Mouse (Mus musculus): ENCODE results near the gene Pxdc1. TPM values are rescaled to one million over a fixed set of nuclear protein-coding genes. Genes with fewer than 3 reads are reported as not detected.

Gene Pxdc1
- total RNA-seq, 1 experiment from 2014 or later = 8.8 TPM

GRCm38 (mm10) chr13:34651474-34651991 lies 1.8 kb downstream of the Pxdc1 start:
- peak; percentile 35 for DNase-seq

- DNase-seq = peak; percentile 57
Measured at GRCm38 (mm10) chr13:34650953-34651352, 2.3 kb downstream of the Pxdc1 start.

DNA sequence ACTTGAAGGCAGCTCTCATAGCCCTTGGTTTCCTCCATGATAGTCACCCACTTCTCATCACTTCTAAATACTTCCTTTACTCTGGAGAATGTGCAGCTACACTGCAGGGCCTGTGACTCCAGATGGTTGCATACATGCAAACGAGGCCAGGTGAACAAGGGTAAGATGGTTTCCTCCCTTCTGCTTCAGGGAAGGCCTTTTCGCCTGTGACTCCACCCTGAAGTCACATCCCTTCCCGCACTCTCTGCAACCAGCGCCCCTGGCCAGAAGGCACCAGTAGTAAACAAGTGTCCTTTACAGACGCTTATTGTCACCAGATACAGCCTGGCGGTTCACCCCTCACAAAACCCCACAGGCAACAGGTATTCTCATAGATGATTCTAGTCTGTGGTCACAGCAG lies 2.9 kb downstream of the Pxdc1 start:
- no peak for DNase-seq

GRCm38 (mm10) chr13:34647751-34648150 lies 5.5 kb downstream of the Pxdc1 start:
- DNase-seq = no peak

- DNase-seq = no peak
Measured at GRCm38 (mm10) chr13:34647221-34647620, 6.1 kb downstream of the Pxdc1 start.

DNA sequence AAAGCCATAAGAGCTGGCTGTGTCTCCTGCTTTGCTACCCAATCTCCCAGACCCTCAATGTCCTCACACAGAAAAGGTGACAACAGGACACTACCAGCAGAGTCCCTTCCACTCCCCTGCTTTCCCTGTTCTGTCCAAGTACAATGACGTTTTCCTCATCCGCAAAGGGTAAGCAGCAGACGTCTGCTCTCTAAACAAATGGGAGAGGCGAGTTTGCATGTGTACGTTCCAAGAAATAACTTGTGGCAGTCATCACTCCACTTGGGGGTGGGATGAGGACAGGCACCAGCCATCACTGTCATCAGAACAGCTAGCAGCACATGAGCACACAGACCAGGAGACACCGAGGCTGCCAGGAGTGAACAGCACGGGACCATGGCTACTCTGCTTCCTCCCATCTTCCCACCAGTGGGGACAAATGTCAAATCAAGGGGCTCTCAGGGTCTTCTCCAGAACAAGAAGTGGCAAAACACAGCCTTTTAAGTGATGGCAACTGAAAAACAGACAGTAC lies 7.0 kb downstream of the Pxdc1 start:
- no peak for DNase-seq

GRCm38 (mm10) chr13:34645519-34645918 lies 7.8 kb downstream of the Pxdc1 start:
- no peak for DNase-seq

DNA sequence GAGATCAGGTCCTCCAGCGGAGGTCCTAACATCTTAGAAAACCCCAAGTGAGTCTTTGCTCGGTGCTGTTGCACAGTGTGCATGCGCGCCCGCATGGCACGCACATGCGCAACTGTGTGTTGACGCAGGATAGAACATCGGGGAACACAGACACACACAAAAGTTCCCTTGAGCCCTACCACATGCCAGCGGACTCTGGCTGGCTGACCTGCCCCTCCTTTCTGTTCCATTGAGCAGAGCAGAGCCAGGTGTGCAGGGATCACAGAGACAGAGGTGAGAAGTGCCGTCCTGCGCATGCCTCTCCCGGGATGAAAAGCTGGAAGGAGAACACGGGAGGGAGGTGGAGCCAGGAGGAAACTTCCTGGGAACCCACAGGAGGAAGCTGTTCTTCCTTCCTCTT lies 8.9 kb downstream of the Pxdc1 start:
- no peak for DNase-seq

DNA sequence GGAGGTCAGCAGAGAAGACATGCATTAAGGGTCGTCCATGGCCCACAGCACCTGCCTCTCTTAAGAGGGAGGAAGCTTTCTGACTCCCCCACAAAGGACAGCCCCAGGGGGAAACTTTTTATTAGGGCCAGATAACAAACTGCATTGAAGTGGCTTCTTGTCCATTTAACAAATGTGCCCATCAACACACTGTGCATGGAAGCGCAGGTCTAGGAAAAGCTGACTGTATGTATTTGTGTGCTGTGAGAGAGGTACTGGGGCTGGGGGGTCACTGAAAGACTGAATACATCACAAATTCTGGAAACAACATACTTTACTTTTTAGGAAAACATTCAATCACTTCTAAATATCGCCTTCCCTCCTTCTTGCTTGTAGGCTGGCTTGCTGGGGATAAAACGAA lies 9.4 kb downstream of the Pxdc1 start:
- DNase-seq = no peak

GRCm38 (mm10) chr13:34642941-34643875 lies 10.1 kb downstream of the Pxdc1 start:
- DNase-seq = peak; percentile 76

GRCm38 (mm10) chr13:34641066-34641465 lies 12.2 kb downstream of the Pxdc1 start:
- no peak for DNase-seq

DNA sequence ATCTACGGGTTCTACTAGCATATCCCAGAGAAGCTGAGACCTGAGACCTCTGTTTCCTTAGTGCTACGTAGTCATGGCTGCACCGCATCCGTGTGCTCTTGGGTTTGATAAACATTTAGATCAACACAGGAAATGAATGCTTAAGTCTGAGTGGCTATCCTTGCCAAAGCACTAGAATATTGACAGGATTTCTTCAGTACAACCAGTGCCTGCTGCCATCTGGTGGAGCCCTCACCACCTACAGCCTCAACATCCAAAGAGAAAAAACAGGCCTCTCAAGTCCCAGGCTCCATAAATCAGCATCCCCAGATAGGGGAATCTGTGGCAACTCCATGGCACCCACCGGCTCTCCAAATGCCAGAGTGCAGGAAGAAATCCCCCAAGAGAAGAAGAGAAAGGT lies 17.3 kb downstream of the Pxdc1 start:
- DNase-seq = peak; percentile 74

GRCm38 (mm10) chr13:34630319-34630718 lies 23.0 kb downstream of the Pxdc1 start:
- DNase-seq = no peak

DNA sequence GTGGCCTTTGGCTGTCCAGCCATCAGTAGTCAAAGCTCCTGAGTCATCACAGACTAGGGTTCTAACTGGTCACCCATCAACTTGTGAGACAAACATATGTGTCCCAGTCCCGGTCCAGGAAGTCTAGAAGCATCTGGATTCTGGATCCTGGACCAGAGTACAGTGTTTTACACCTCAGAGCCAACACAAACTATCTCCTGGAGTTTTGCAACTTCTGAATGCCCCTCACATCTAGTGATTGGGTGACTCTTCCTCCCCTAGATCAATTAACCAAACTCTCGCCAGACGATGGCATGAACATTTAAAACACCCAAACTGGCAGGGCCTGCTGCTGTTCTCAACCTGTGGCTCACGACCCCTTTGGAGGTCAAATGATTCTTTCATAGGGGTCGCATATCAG lies 23.5 kb downstream of the Pxdc1 start:
- DNase-seq = no peak

- DNase-seq = no peak
Measured at GRCm38 (mm10) chr13:34627446-34627845, 25.8 kb downstream of the Pxdc1 start.

- DNase-seq = no peak
Measured at GRCm38 (mm10) chr13:34624414-34624813, 28.9 kb downstream of the Pxdc1 start.

GRCm38 (mm10) chr13:34612402-34612801 lies 40.9 kb downstream of the Pxdc1 start:
- no peak for DNase-seq

GRCm38 (mm10) chr13:34609711-34610110 lies 43.6 kb downstream of the Pxdc1 start:
- DNase-seq = no peak

- no peak for DNase-seq
Measured at GRCm38 (mm10) chr13:34607079-34607478, 46.2 kb downstream of the Pxdc1 start.

GRCm38 (mm10) chr13:34605884-34606283 lies 47.4 kb downstream of the Pxdc1 start:
- no peak for DNase-seq

DNA sequence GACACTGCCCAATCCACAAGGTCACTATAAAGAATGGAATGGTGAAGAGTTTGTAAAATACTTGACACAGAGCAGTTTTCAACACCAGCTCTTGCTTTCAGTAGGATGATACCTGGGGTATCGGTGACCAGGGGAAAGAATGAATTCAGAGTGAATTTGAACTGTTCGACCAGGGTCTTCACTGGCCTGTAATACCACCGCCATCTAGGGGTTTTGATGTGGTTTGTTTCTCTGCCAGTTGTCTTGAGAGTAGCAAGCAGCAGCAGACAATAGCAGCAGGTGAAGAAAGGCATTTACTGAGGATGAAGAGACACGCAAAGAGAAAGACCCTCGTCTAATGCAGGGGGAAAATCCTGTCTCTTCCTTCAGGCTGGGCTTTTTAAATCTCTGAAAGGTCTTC lies 48.1 kb downstream of the Pxdc1 start:
- no peak for DNase-seq

DNA sequence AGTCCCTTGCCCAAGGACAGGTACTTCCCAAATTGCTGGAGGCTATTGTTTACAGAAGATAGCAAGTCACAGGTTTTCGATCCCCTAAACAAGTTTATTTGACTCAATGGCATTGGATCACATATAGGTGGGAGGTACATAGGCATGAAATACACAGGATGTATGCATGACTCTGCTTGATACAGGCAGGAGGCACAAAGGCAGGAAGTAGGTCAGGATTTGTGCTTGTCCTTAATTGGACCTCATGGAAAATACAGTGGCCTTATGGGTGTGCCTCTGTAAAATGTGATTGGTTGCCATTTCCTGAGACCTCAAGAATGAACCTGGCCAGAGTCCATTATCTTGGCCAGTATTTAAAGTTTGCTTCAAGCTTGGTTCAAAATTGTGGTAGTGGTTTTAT lies 48.9 kb downstream of the Pxdc1 start:
- no peak for DNase-seq

DNA sequence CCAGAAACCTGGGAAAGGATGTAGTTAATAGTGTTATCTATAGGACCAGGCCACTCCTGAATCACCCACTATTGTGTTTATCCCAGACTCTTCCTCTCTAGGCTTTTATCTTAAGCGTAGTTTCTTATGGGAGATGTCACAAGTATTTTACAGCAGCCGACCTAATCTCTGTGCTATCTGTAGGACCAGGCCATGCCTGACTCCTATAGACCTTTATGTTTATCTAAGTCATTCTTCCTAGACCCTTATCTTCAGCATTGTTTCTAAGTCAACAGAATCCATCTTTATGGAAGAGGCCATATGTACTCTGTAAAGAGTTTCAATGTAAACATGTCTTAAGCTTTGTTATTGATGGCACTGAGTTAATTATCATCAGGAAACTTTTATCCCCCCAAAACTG lies 50.5 kb downstream of the Pxdc1 start:
- no peak for DNase-seq

- DNase-seq = no peak
Measured at GRCm38 (mm10) chr13:34596797-34597196, 56.5 kb downstream of the Pxdc1 start.

All from adrenal gland, postnatal 14 days (tissue).